Comparison of ENCODE assay signal across 8 mouse cellular contexts in genomic region chr1:171328839-171329432, GRCm38 (mm10). TPM values are rescaled to one million over a fixed set of nuclear protein-coding genes. Genes with fewer than 3 reads are reported as not detected.
DNase-seq lines count a peak whose midpoint lies in the region; ATAC-seq and TF ChIP-seq lines count a peak whose summit lies in the region.

TSS of gene Dedd (plus strand) at chr1:171329145.

- no peaks in the 10 kb centered on the region for H3K27me3 ChIP-seq in G1E (ENCODE audit: insufficient read depth, low read length)
- H3K27me3 ChIP-seq in forebrain, embryonic 16.5 days (replicated peaks; ENCODE audit: control insufficient read depth, insufficient read depth, low read length) = no peaks in the 10 kb centered on the region
- H3K27me3 ChIP-seq in lung, embryonic 14.5 days (ENCODE audit: insufficient read depth, low read length) = no peaks in the 10 kb centered on the region
- no peaks in the 10 kb centered on the region for H3K27me3 ChIP-seq in thymus, adult 2 months (ENCODE audit: control insufficient read depth, insufficient read depth, low read length)

- no peak for TF ChIP-seq CTCF in G1E (IDR thresholded peaks at IDR 0.05; ENCODE audit: low read depth, low read length)
- TF ChIP-seq CTCF in layer of hippocampus, adult 2 months (conservative IDR thresholded peaks at IDR 0.05) = peak; percentile 26; the same call in 1 of the 2 replicates
- TF ChIP-seq CTCF in lung, embryonic 14.5 days (IDR thresholded peaks at IDR 0.05; ENCODE audit: low read depth) = no peak
- no peak for TF ChIP-seq CTCF in olfactory bulb, adult 2 months (IDR thresholded peaks at IDR 0.05; ENCODE audit: insufficient read depth, low read depth, low read length)
- TF ChIP-seq CTCF in thymus, adult 2 months (IDR thresholded peaks at IDR 0.05; ENCODE audit: borderline replicate concordance, control insufficient read depth, extremely low read depth, insufficient read depth, low read length, poor library complexity) = peak; percentile 44; the same call in 1 of the 2 replicates

- 0 out of 2 replicates have a peak, but pooled peaks have one; percentile 16 for TF ChIP-seq POLR2A in olfactory bulb, adult 2 months (IDR thresholded peaks at IDR 0.05; ENCODE audit: insufficient read depth, low read depth, low read length)
- TF ChIP-seq POLR2A in thymus, adult 2 months (IDR thresholded peaks at IDR 0.05; ENCODE audit: control insufficient read depth, extremely low read depth, insufficient read depth, low read length, poor library complexity) = peak; percentile 41; the same call in 1 of the 2 replicates

- WGBS in forebrain, embryonic 16.5 days = under 1% methylated on average over 38 of the region's 48 CpGs
- under 1% methylated on average over 48 of the region's 48 CpGs for WGBS in lung, embryonic 14.5 days
- under 1% methylated on average over 48 of the region's 48 CpGs for WGBS in olfactory bulb, adult 2 months
- WGBS in thymus, adult 2 months = under 1% methylated on average over 42 of the region's 48 CpGs

- peak; percentile 76 for DNase-seq in G1E (ENCODE audit: low spot score)
- peak; percentile 88 to 92 for DNase-seq in cerebellum, adult 18-20 months
- DNase-seq in heart, postnatal 36 days = peak; percentile 84 to 93
- peak; percentile 89 to 96 for DNase-seq in layer of hippocampus, adult 2 months (ENCODE audit: low spot score in 2 of 2)
- peak; percentile 94 for DNase-seq in lung, embryonic 14.5 days
- peak; percentile 88 for DNase-seq in thymus, adult 2 months

- intact Hi-C loops in heart, postnatal 36 days (cut with DNase I) = loop anchor here (1.0 kb wide), 2 partner anchors 35 to 82 kb away; partner anchors contain the start of gene Usf1

- H3K4me1 ChIP-seq in G1E (ENCODE audit: insufficient read depth, low read depth, low read length) = peaks cover 54% of the 10 kb centered on the region
- H3K4me1 ChIP-seq in forebrain, embryonic 16.5 days (replicated peaks; ENCODE audit: control insufficient read depth, insufficient read depth, low read length) = peaks cover 40% of the 10 kb centered on the region
- H3K4me1 ChIP-seq in lung, embryonic 14.5 days (ENCODE audit: insufficient read depth) = 0 out of 2 replicates have a peak, but pooled peaks cover 5% of the 10 kb centered on the region
- peaks cover 4% of the 10 kb centered on the region; the same call in 1 of the 2 replicates for H3K4me1 ChIP-seq in olfactory bulb, adult 2 months (ENCODE audit: control insufficient read depth, insufficient read depth, low read length)
- H3K4me1 ChIP-seq in thymus, adult 2 months (replicated peaks; ENCODE audit: control insufficient read depth, insufficient read depth, low read length) = peaks cover 8% of the 10 kb centered on the region

- peak within 1 kb of the TSS; percentile 96 for H3K9ac ChIP-seq in forebrain, embryonic 16.5 days (replicated peaks; ENCODE audit: low read depth, low read length)
- H3K9ac ChIP-seq in lung, embryonic 14.5 days = peak within 1 kb of the TSS; percentile 83

- peak within 1 kb of the TSS; percentile 90 for H3K4me3 ChIP-seq in G1E (ENCODE audit: low read depth, low read length)
- peak within 1 kb of the TSS; percentile 88 for H3K4me3 ChIP-seq in forebrain, embryonic 16.5 days (replicated peaks; ENCODE audit: low read length)
- H3K4me3 ChIP-seq in layer of hippocampus, adult 2 months = peak within 1 kb of the TSS; percentile 95
- peak within 1 kb of the TSS; percentile 78 for H3K4me3 ChIP-seq in lung, embryonic 14.5 days (ENCODE audit: low read depth, low read length)
- peak within 1 kb of the TSS; percentile 61 for H3K4me3 ChIP-seq in olfactory bulb, adult 2 months (ENCODE audit: insufficient read depth, low read depth, low read length)
- peak within 1 kb of the TSS; percentile 90 for H3K4me3 ChIP-seq in thymus, adult 2 months (ENCODE audit: control insufficient read depth, insufficient read depth, low read length)

- H3K36me3 ChIP-seq in G1E (replicated peaks) = peaks cover 51% of the 10 kb centered on the region
- H3K36me3 ChIP-seq in forebrain, embryonic 16.5 days (ENCODE audit: control insufficient read depth, insufficient read depth) = no peaks in the 10 kb centered on the region
- peaks cover 19% of the 10 kb centered on the region for H3K36me3 ChIP-seq in lung, embryonic 14.5 days (ENCODE audit: insufficient read depth)
- no peaks in the 10 kb centered on the region for H3K36me3 ChIP-seq in thymus, adult 2 months (ENCODE audit: control insufficient read depth, insufficient read depth, low read length)

- no peaks in the 10 kb centered on the region for H3K9me3 ChIP-seq in G1E (replicated peaks)
- H3K9me3 ChIP-seq in forebrain, embryonic 16.5 days (ENCODE audit: control insufficient read depth, low read length) = no peaks in the 10 kb centered on the region
- no peaks in the 10 kb centered on the region for H3K9me3 ChIP-seq in lung, embryonic 14.5 days (ENCODE audit: low read depth, low read length)

- peak within 1 kb of the TSS; percentile 94 for H3K4me2 ChIP-seq in forebrain, embryonic 16.5 days (ENCODE audit: low read length)
- peak within 1 kb of the TSS; percentile 86 for H3K4me2 ChIP-seq in lung, embryonic 14.5 days

- H3K27ac ChIP-seq in forebrain, embryonic 16.5 days (ENCODE audit: low read length) = peak within 1 kb of the TSS; percentile 99
- H3K27ac ChIP-seq in layer of hippocampus, adult 2 months = peak within 1 kb of the TSS; percentile 94
- H3K27ac ChIP-seq in lung, embryonic 14.5 days (ENCODE audit: low read depth) = peak within 1 kb of the TSS; percentile 98
- H3K27ac ChIP-seq in olfactory bulb, adult 2 months (ENCODE audit: insufficient read depth, low read depth, low read length) = peak within 1 kb of the TSS; percentile 89
- peak within 1 kb of the TSS; percentile 79 for H3K27ac ChIP-seq in thymus, adult 2 months (ENCODE audit: control insufficient read depth, insufficient read depth, low read length)

- ATAC-seq in G1E (ENCODE audit: extremely low read depth, insufficient number of reproducible peaks, low FRiP score, poor library complexity, severe bottlenecking) = peak; percentile 95
- ATAC-seq in forebrain, embryonic 16.5 days = peak; percentile 97
- peak; percentile 93 for ATAC-seq in lung, embryonic 14.5 days (ENCODE audit: insufficient read depth)

RNA-seq across cellular contexts. Expression of gene Dedd, which starts in this region (rescaled TPM):
- total RNA-seq in G1E (2014; fragmentation: Nextera tagmentation) (53.6 and 56.4 TPM in 2 replicates), G1E (2017) (14.3 and 17.0 TPM in 2 replicates)
- 17.7 and 29.9 TPM in 2 replicates for polyA plus RNA-seq in G1E (2012)
- 55.5 and 61.7 TPM in 2 replicates for polyA plus RNA-seq in forebrain, embryonic 16.5 days (2015; fragmentation: Nextera tagmentation; extraction: Ambion mirVana)
- 10 to 100 TPM; 21.3 to 24.2 TPM for total RNA-seq in heart, postnatal 36 days (2021)
- total RNA-seq in layer of hippocampus, adult 2 months (2021) = 10 to 100 TPM; 36.1 to 37.4 TPM
- 48.8 and 48.9 TPM in 2 replicates for polyA plus RNA-seq in lung, embryonic 14.5 days (2014; fragmentation: Nextera tagmentation; extraction: Ambion mirVana)
- not detected in 2 replicates for polyA plus RNA-seq in olfactory bulb, adult 2 months (2012; ENCODE audit: insufficient read depth, insufficient read length, low replicate concordance, missing spikeins)
- 60.8 and 61.5 TPM in 2 replicates for polyA plus RNA-seq in thymus, adult 2 months (2012; rRNA removed)

Comparison
In these comparisons a context has a peak if more than half of its experiments do, and no peak if none do; other contexts are left out.
1. Peak in every context shown above with its lines: DNase-seq, ATAC-seq, H3K4me3 ChIP-seq and H3K27ac ChIP-seq.
2. CTCF ChIP-seq: peak in layer of hippocampus, adult 2 months (single experiment) and thymus, adult 2 months (single experiment); none in G1E (single experiment), lung, embryonic 14.5 days (single experiment) and olfactory bulb, adult 2 months (single experiment).